Comparison of ENCODE assay signal across 8 mouse cellular contexts in genomic region chr1:179960882-179961698, GRCm38 (mm10). TPM values are rescaled to one million over a fixed set of nuclear protein-coding genes. Genes with fewer than 3 reads are reported as not detected.
DNase-seq lines count a peak whose midpoint lies in the region; TF ChIP-seq lines count a peak whose summit lies in the region.

No protein-coding gene starts in this region.

- TF ChIP-seq CTCF in spleen, adult 2 months (IDR thresholded peaks at IDR 0.05; ENCODE audit: extremely low read depth, insufficient read depth, insufficient read length, insufficient replicate concordance), result no peak

- H3K27me3 ChIP-seq in spleen, adult 2 months (ENCODE audit: control insufficient read depth, insufficient read depth, low read length), result peaks cover 22% of the 10 kb centered on the region
- H3K27me3 ChIP-seq in hindbrain, embryonic 10.5 days (ENCODE audit: insufficient read depth, poor library complexity, severe bottlenecking), result 0 out of 2 replicates have a peak, but pooled peaks cover 4% of the 10 kb centered on the region

- H3K79me2 ChIP-seq in macrophage (ENCODE audit: inconsistent target), result no peaks in the 10 kb centered on the region

- no peaks in the 10 kb centered on the region for H3K36me3 ChIP-seq in spleen, adult 2 months (ENCODE audit: control insufficient read depth, insufficient read depth, low read length)
- no peaks in the 10 kb centered on the region for H3K36me3 ChIP-seq in hindbrain, embryonic 10.5 days
- no peaks in the 10 kb centered on the region for H3K36me3 ChIP-seq in macrophage (ENCODE audit: inconsistent target)

- 3% methylated on average over 16 of the region's 16 CpGs for whole genome bisulfite sequencing in spleen, adult 2 months
- WGBS in hindbrain, embryonic 10.5 days, result 5% methylated on average over 16 of the region's 16 CpGs
- 8% methylated on average over 15 of the region's 16 CpGs for WGBS in macrophage (ENCODE audit: missing documents)

- H3K27ac ChIP-seq in spleen, adult 2 months (ENCODE audit: insufficient read depth, low read length), result no peak overlapping the region
- H3K27ac ChIP-seq in hindbrain, embryonic 10.5 days, result 0 out of 2 replicates have a peak overlapping the region, but pooled peaks have one; percentile 9
- H3K27ac ChIP-seq in macrophage, result no peak overlapping the region

- no peaks in the 10 kb centered on the region for H3K9me3 ChIP-seq in hindbrain, embryonic 10.5 days

- peak overlapping the region; percentile 28; the same call in 1 of the 2 replicates for H3K4me3 ChIP-seq in spleen, adult 2 months (ENCODE audit: extremely low read depth, insufficient read depth, insufficient read length)
- H3K4me3 ChIP-seq in hindbrain, embryonic 10.5 days, result peak overlapping the region; percentile 82
- peak overlapping the region; percentile 40 for H3K4me3 ChIP-seq in macrophage (ENCODE audit: inconsistent target)

- peak; percentile 28 for DNase-seq in adrenal gland, postnatal 10 days
- no peak for DNase-seq in adrenal gland, adult 8-10 months
- peak in 1 of 2 experiments; percentile 7 for DNase-seq in spleen, adult 2 months (ENCODE audit: low read depth in 1 of 2, low spot score in 2 of 2)
- DNase-seq in spleen, adult 12 weeks (ENCODE audit: low spot score), result no peak
- no peak for DNase-seq in hindbrain, embryonic 10.5 days (ENCODE audit: low spot score)
- no peak for DNase-seq in natural killer cell, adult 2 months (ENCODE audit: low spot score in 2 of 2)
- no peak for DNase-seq in adrenal gland, adult 18-20 months (ENCODE audit: low spot score in 2 of 2)

- no peak for TF ChIP-seq POLR2A in spleen, adult 2 months (IDR thresholded peaks at IDR 0.05; ENCODE audit: low read depth, low read length)

- no peaks in the 10 kb centered on the region; the same call in 1 of the 2 replicates for H3K4me1 ChIP-seq in spleen, adult 2 months (ENCODE audit: control insufficient read depth, insufficient read depth, insufficient read length)
- H3K4me1 ChIP-seq in hindbrain, embryonic 10.5 days (replicated peaks), result peaks cover 35% of the 10 kb centered on the region

RNA-seq across cellular contexts. Expression of gene Cdc42bpa, which starts 0.8 kb away (rescaled TPM):
- 10 to 100 TPM; 35.6 to 50.3 TPM for total RNA-seq in adrenal gland, postnatal 10 days (2021)
- total RNA-seq in adrenal gland, adult 8-10 months (2022), result 10 to 100 TPM; 48.2 to 78.1 (median 60.5) TPM
- polyA plus RNA-seq in spleen, adult 2 months (2012; rRNA removed), result 2.8 and 3.6 TPM in 2 replicates
- polyA plus RNA-seq in hindbrain, embryonic 10.5 days (2016; fragmentation: Nextera tagmentation; extraction: Ambion mirVana), result 11.0 and 13.2 TPM in 2 replicates
- 10 to 100 TPM; 13.1 to 56.4 (median 26.7) TPM for total RNA-seq in macrophage (2018; cell fraction: chromatin; rRNA removed)
- total RNA-seq in macrophage (2018; cell fraction: cytosol; rRNA removed), result 1 to 10 TPM; 1.4 to 4.6 (median 3.3) TPM
- total RNA-seq in macrophage (2018; cell fraction: nucleus; rRNA removed), result 10 to 100 TPM in 15 of 26 experiments, 1 to 10 TPM in 11; 5.4 to 27.4 (median 11.0) TPM
- 1.2 to 3.6 TPM (median 3.3 TPM) in 3 replicates for polyA plus RNA-seq in macrophage (2018)
- 10 to 100 TPM; 44.3 to 48.1 TPM for total RNA-seq in adrenal gland, adult 18-20 months (2021)

Comparison
In these comparisons a context has a peak if more than half of its experiments do, and no peak if none do; other contexts are left out.
1. H3K4me3 ChIP-seq: peak in every context shown above with its lines; median percentile 82 in hindbrain, embryonic 10.5 days; 40 in macrophage; 28 in spleen, adult 2 months.